Mouse (Mus musculus): ENCODE results near the gene Ubald2. TPM values are rescaled to one million over a fixed set of nuclear protein-coding genes. Genes with fewer than 3 reads are reported as not detected.
"Not testable (repeated sequence)": the region's sequence is repeated elsewhere in the genome, so short reads cannot be mapped to it uniquely, and the experiment has no call there.

Ubald2 gene
- total RNA-seq, 1 experiment from 2014 or later: 55.7 TPM

- peak; percentile 45 for ATAC-seq (replicated peaks; ENCODE audit: insufficient number of reproducible peaks, low FRiP score, low TSS enrichment, poor library complexity, severe bottlenecking)
These were observed 20.8 kb upstream of the Ubald2 start, which contains the start of gene Rnf157 for GRCm38 (mm10) chr11:116412904-116413630. Gene Rnf157, minus strand, starts transcription at chr11:116413032.

GRCm38 (mm10) chr11:116413631-116414022 lies 20.3 kb upstream of the Ubald2 start:
- peak; percentile 4; the same call in 1 of the 2 replicates for ATAC-seq (replicated peaks; ENCODE audit: insufficient number of reproducible peaks, low FRiP score, low TSS enrichment, poor library complexity, severe bottlenecking)

GRCm38 (mm10) chr11:116416196-116416943 lies 17.5 kb upstream of the Ubald2 start:
- no peak for ATAC-seq (replicated peaks; ENCODE audit: insufficient number of reproducible peaks, low FRiP score, low TSS enrichment, poor library complexity, severe bottlenecking)

- ATAC-seq (replicated peaks; ENCODE audit: insufficient number of reproducible peaks, low FRiP score, low TSS enrichment, poor library complexity, severe bottlenecking): no peak
These were observed 16.8 kb upstream of the Ubald2 start for GRCm38 (mm10) chr11:116417054-116417453.

GRCm38 (mm10) chr11:116418194-116418840 lies 15.6 kb upstream of the Ubald2 start:
- peak; percentile 43 for ATAC-seq (replicated peaks; ENCODE audit: insufficient number of reproducible peaks, low FRiP score, low TSS enrichment, poor library complexity, severe bottlenecking)

GRCm38 (mm10) chr11:116418841-116419462 lies 14.9 kb upstream of the Ubald2 start:
- no peak for ATAC-seq (replicated peaks; ENCODE audit: insufficient number of reproducible peaks, low FRiP score, low TSS enrichment, poor library complexity, severe bottlenecking)

- no peak for ATAC-seq (replicated peaks; ENCODE audit: insufficient number of reproducible peaks, low FRiP score, low TSS enrichment, poor library complexity, severe bottlenecking)
These were observed 12.8 kb upstream of the Ubald2 start for GRCm38 (mm10) chr11:116421102-116421501.

- no peak for ATAC-seq (replicated peaks; ENCODE audit: insufficient number of reproducible peaks, low FRiP score, low TSS enrichment, poor library complexity, severe bottlenecking)
These were observed 11.3 kb upstream of the Ubald2 start for GRCm38 (mm10) chr11:116422562-116422961.

- ATAC-seq (replicated peaks; ENCODE audit: insufficient number of reproducible peaks, low FRiP score, low TSS enrichment, poor library complexity, severe bottlenecking): no peak
These were observed 10.7 kb upstream of the Ubald2 start for GRCm38 (mm10) chr11:116423214-116423613.

GRCm38 (mm10) chr11:116423782-116424620 lies 9.9 kb upstream of the Ubald2 start:
- ATAC-seq (replicated peaks; ENCODE audit: insufficient number of reproducible peaks, low FRiP score, low TSS enrichment, poor library complexity, severe bottlenecking): peak; percentile 97

- ATAC-seq (replicated peaks; ENCODE audit: insufficient number of reproducible peaks, low FRiP score, low TSS enrichment, poor library complexity, severe bottlenecking): no peak
These were observed 9.1 kb upstream of the Ubald2 start for GRCm38 (mm10) chr11:116424621-116425407.

- ATAC-seq (replicated peaks; ENCODE audit: insufficient number of reproducible peaks, low FRiP score, low TSS enrichment, poor library complexity, severe bottlenecking): not testable (repeated sequence)
These were observed 7.6 kb upstream of the Ubald2 start for GRCm38 (mm10) chr11:116426328-116426727.

GRCm38 (mm10) chr11:116426852-116427575 lies 6.9 kb upstream of the Ubald2 start:
- ATAC-seq (replicated peaks; ENCODE audit: insufficient number of reproducible peaks, low FRiP score, low TSS enrichment, poor library complexity, severe bottlenecking): no peak

GRCm38 (mm10) chr11:116428872-116429859 lies 4.7 kb upstream of the Ubald2 start:
- no peak for ATAC-seq (replicated peaks; ENCODE audit: insufficient number of reproducible peaks, low FRiP score, low TSS enrichment, poor library complexity, severe bottlenecking)

GRCm38 (mm10) chr11:116429862-116430613 lies 3.9 kb upstream of the Ubald2 start:
- ATAC-seq (replicated peaks; ENCODE audit: insufficient number of reproducible peaks, low FRiP score, low TSS enrichment, poor library complexity, severe bottlenecking): no peak

All from monocyte, adult 5-6 weeks (primary cell).